Mouse (Mus musculus) thymus, adult 2 months (tissue): ENCODE data around the gene Spast.

ENCODE experiments used
- CTCF ChIP-seq: fragments of 200-500 bp; IDR thresholded peaks from 2 replicates; pipeline ENCODE4 v1.5.1; 2012; ENCODE audit warnings: mild to moderate bottlenecking, control low read depth, low read length, moderate library complexity, borderline replicate concordance; ENCODE audit not compliant: control insufficient read depth, poor library complexity, insufficient read depth; ENCODE audit errors: extremely low read depth
- POLR2A ChIP-seq: fragments of 200-500 bp; IDR thresholded peaks from 2 replicates; pipeline ENCODE4 v1.6.1; 2012; ENCODE audit warnings: mild to moderate bottlenecking, low read length, control low read depth, moderate library complexity; ENCODE audit not compliant: control insufficient read depth, poor library complexity, insufficient read depth; ENCODE audit errors: extremely low read depth

DNA sequence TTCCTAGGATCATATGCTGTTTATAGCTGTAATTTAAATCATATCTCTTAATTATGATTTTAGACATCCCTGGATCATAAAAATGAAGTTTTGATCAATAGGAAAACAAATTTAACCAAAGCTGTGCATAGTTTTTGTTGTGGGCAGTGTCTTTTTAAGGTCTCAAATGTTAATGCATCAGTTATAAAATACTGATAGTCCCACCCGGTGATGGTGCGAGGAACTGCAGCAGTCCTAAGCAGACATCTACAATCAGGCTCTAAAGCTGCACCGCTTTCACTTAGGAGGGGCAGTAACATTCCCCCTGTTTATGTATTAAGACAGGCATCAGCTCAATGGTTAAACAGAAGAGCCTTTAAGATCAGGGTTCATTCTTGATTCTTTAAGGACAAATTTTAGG, 51.1 kb downstream of the Spast start:
- TF ChIP-seq POLR2A, result no peak
- no peak for TF ChIP-seq CTCF
